Mouse (Mus musculus) E14TG2a.4 (cell line): ENCODE measurements at regions not wholly inside any gene's neighbourhood (a gene's known extent, or its start where the extent isn't known, plus 50 kb on each side); places are given as distances from the start of the nearest gene placed in this dataset.
"Not testable (repeated sequence)": the region's sequence is repeated elsewhere in the genome, so short reads cannot be mapped to it uniquely, and the experiment has no call there.

Experiments
- H3K27me3 ChIP-seq: 2 replicates; pipeline ENCODE4 v1.6.1; 2014; ENCODE audit warnings: low read length, control low read depth; ENCODE audit not compliant: insufficient read depth
- H3K36me3 ChIP-seq: 2 replicates; pipeline ENCODE4 v1.6.1; 2014; ENCODE audit warnings: low read length, control low read depth; ENCODE audit not compliant: insufficient read depth
- H3K4me1 ChIP-seq: replicated peaks from 2 replicates; pipeline ENCODE4 v1.6.1; 2014; ENCODE audit warnings: low read depth, low read length, control low read depth
- H3K4me3 ChIP-seq: replicated peaks from 2 replicates; pipeline ENCODE4 v1.5.1; 2014; ENCODE audit warnings: mild to moderate bottlenecking, low read length
- H3K9me3 ChIP-seq: 2 replicates; pipeline ENCODE4 v1.6.1; 2014; ENCODE audit warnings: low read length, control low read depth
- CTCF ChIP-seq: conservative IDR thresholded peaks from 2 replicates; pipeline ENCODE4 v1.5.1; 2014; ENCODE audit warnings: low read length
- NANOG ChIP-seq: IDR thresholded peaks from 2 replicates; pipeline ENCODE4 v1.6.1; 2014; ENCODE audit warnings: borderline replicate concordance, low read length, mixed read lengths
- POU5F1 ChIP-seq: IDR thresholded peaks from 2 replicates; pipeline ENCODE4 v1.6.1; 2014; ENCODE audit warnings: low read length, borderline replicate concordance

DNA sequence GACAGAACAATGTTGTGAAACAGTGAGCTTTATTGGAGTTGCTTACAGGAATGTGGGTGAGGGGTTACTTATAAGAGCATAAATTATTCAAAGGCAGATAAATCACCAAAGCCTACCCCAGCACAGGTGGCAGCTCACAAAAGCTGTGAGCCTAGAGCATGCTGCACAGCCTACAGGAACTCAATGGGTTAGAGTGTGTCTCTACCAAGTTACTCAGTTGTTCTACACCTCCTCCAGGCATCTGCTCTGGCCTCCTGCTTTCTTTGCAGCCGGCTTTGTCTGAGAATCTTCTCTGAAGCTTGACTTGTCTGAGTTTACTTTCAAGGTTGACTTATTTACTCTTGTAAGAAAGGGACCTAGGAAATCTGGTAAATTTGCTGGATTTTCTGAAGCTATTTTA, 336.5 kb downstream of the Fscb start:
- Histone ChIP-seq H3K36me3 (no peaks in the 10 kb centered on the region), H3K27me3 (no peaks in the 10 kb centered on the region), H3K9me3 (no peaks in the 10 kb centered on the region), H3K4me1 (no peaks in the 10 kb centered on the region), H3K4me3 (no peak overlapping the region)
- TF ChIP-seq CTCF (no peak), NANOG (no peak), POU5F1 (no peak)

- H3K36me3 ChIP-seq = no peaks in the 10 kb centered on the region
- no peaks in the 10 kb centered on the region for H3K9me3 ChIP-seq
- no peaks in the 10 kb centered on the region for H3K27me3 ChIP-seq
- no peaks in the 10 kb centered on the region for H3K4me1 ChIP-seq
- TF ChIP-seq CTCF = no peak
- no peak for TF ChIP-seq POU5F1
- no peak for TF ChIP-seq NANOG
- H3K4me3 ChIP-seq = no peak overlapping the region
Observed at GRCm38 (mm10) chr12:64116438-64116837, 358.1 kb downstream of the Fscb start.

DNA sequence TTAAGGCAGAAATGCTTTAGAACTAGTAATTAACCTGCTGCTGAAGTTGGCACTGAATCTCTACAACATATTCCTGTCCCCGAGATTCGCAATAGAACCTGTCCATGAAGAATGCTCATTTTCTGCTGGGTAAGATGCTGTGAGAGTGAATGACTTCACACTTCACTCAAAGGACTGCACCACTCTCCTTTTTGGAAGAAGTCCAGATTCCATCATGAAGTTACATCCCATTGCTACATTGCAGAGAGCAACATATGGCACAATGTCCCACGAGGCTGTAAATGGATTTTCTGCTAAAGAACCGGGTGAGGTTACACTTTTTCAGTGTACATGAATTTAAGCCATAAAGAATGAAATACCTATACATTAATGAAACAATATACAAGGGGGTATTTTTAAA, 360.0 kb downstream of the Fscb start:
- TF ChIP-seq CTCF = no peak
- no peak for TF ChIP-seq NANOG
- no peak for TF ChIP-seq POU5F1

GRCm38 (mm10) chr12:64104214-64104613, 370.3 kb downstream of the Fscb start:
- H3K4me3 ChIP-seq = no peak overlapping the region
- no peaks in the 10 kb centered on the region for H3K4me1 ChIP-seq
- no peaks in the 10 kb centered on the region for H3K9me3 ChIP-seq
- TF ChIP-seq CTCF (peak; percentile 43), NANOG (no peak), POU5F1 (no peak)
- no peaks in the 10 kb centered on the region for H3K27me3 ChIP-seq
- H3K36me3 ChIP-seq = no peaks in the 10 kb centered on the region

More for the DNA sequence above, 360.0 kb downstream of the Fscb start:
- H3K27me3 ChIP-seq = no peaks in the 10 kb centered on the region
- H3K9me3 ChIP-seq = no peaks in the 10 kb centered on the region
- no peak overlapping the region for H3K4me3 ChIP-seq
- no peaks in the 10 kb centered on the region for H3K4me1 ChIP-seq
- H3K36me3 ChIP-seq = no peaks in the 10 kb centered on the region

GRCm38 (mm10) chr12:64076789-64077188, 397.7 kb downstream of the Fscb start:
- no peaks in the 10 kb centered on the region for H3K27me3 ChIP-seq
- no peaks in the 10 kb centered on the region for H3K4me1 ChIP-seq
- no peaks in the 10 kb centered on the region for H3K36me3 ChIP-seq
- H3K9me3 ChIP-seq = peaks cover 6% of the 10 kb centered on the region
- TF ChIP-seq NANOG (no peak), CTCF (peak; percentile 10; the same call in 1 of the 2 replicates)
- no peak overlapping the region for H3K4me3 ChIP-seq

GRCm38 (mm10) chr12:64045528-64045927, 429.0 kb downstream of the Fscb start:
- Histone ChIP-seq H3K4me1 (no peaks in the 10 kb centered on the region), H3K27me3 (no peaks in the 10 kb centered on the region), H3K4me3 (no peak overlapping the region), H3K9me3 (no peaks in the 10 kb centered on the region), H3K36me3 (no peaks in the 10 kb centered on the region)
- TF ChIP-seq POU5F1 (no peak), NANOG (no peak), CTCF (no peak)

GRCm38 (mm10) chr12:64008631-64009030, 465.9 kb downstream of the Fscb start:
- H3K36me3 ChIP-seq, H3K27me3 ChIP-seq, H3K4me1 ChIP-seq: not testable (repeated sequence)

More at GRCm38 (mm10) chr12:64008631-64009030, 465.9 kb downstream of the Fscb start:
- H3K4me3 ChIP-seq, H3K9me3 ChIP-seq: not testable (repeated sequence)
